Comparison of ENCODE assay signal across 16 mouse cellular contexts in the genomic region with DNA sequence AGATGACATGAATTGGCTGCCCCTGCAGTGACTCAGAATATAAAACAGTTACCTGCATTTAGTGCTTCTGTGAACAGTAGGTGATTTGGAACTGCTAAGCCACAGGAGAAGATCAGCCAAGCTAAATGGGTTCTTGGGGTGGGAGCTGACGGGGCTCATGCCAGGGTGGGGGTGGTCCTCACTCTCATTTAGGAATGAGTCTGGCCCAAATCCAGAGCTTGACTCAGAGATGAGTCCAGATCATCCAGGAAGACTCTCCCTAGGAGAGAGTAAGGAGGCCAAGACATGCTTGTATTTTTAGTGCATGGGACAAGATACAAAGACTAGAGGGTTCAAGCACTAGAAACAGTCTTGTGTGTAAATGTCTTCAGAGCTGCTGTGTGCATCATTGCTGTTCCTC.
"Had no signal": no experiment of that assay in that cellular context is flagged by ENCODE, and none has a peak within 500 bp of the region (broad histone marks: within the 10 kb centered on the region; RNA-seq: fewer than 3 reads in every experiment).

No protein-coding gene starts in this region.

- DNase-seq: heart, postnatal 10 days; heart, postnatal 14 days; heart, postnatal 36 days; heart, postnatal 4 days; kidney, adult 11 months; kidney, adult 18-20 months; kidney, adult 2 months; kidney, adult 8-10 months; kidney, adult 9 months; kidney, postnatal 10 days; kidney, postnatal 14 days; kidney, postnatal 25 days; kidney, postnatal 36 days; kidney, postnatal 4 days; layer of hippocampus, adult 9-11 months; layer of hippocampus, postnatal 36 days had no signal
